Mouse (Mus musculus): Measurements from ENCODE around the gene Gpr149. TPM values are rescaled to one million over a fixed set of nuclear protein-coding genes. Genes with fewer than 3 reads are reported as not detected.

Gpr149 gene
- polyA plus RNA-seq (2015; fragmentation: Nextera tagmentation; extraction: Ambion mirVana) = 0.59 and 0.76 TPM in 2 replicates

- no peaks in the 10 kb centered on the region for H3K4me1 ChIP-seq (replicated peaks; ENCODE audit: control insufficient read depth, insufficient read depth, low read length)
- H3K4me3 ChIP-seq (ENCODE audit: low read depth, low read length) = peak within 1 kb of the TSS; percentile 29
- peak within 1 kb of the TSS; percentile 57 for H3K4me2 ChIP-seq (replicated peaks; ENCODE audit: low read depth)
- no peak within 1 kb of the TSS for H3K27ac ChIP-seq (ENCODE audit: low read depth, low read length)
- no peak within 1 kb of the TSS for H3K9ac ChIP-seq (ENCODE audit: low read depth, low read length)
- WGBS = 71% methylated on average over 1 of the region's 1 CpGs
- no peaks in the 10 kb centered on the region for H3K36me3 ChIP-seq (ENCODE audit: control insufficient read depth, insufficient read depth)
- no peaks in the 10 kb centered on the region for H3K9me3 ChIP-seq (ENCODE audit: control insufficient read depth)
- no peaks in the 10 kb centered on the region for H3K27me3 ChIP-seq (replicated peaks; ENCODE audit: control insufficient read depth, insufficient read depth, low read length)
- TF ChIP-seq CTCF (IDR thresholded peaks at IDR 0.05; ENCODE audit: low read depth) = no peak
- ATAC-seq = no peak
These were observed at the start of gene Gpr149 for GRCm38 (mm10) chr3:62604973-62605372. Gpr149 (minus strand) TSS chr3:62605140.

GRCm38 (mm10) chr3:62650551-62650950, 45.6 kb upstream of the Gpr149 start:
- Histone ChIP-seq H3K9ac (ENCODE audit: low read depth, low read length) (no peak overlapping the region), H3K4me1 (replicated peaks; ENCODE audit: control insufficient read depth, insufficient read depth, low read length) (no peaks in the 10 kb centered on the region), H3K36me3 (ENCODE audit: control insufficient read depth, insufficient read depth) (no peaks in the 10 kb centered on the region), H3K27ac (ENCODE audit: low read depth, low read length) (no peak overlapping the region), H3K9me3 (ENCODE audit: control insufficient read depth) (no peaks in the 10 kb centered on the region), H3K27me3 (replicated peaks; ENCODE audit: control insufficient read depth, insufficient read depth, low read length) (no peaks in the 10 kb centered on the region), H3K4me2 (replicated peaks; ENCODE audit: low read depth) (no peak overlapping the region), H3K4me3 (ENCODE audit: low read depth, low read length) (no peak overlapping the region)
- no peak for ATAC-seq
- TF ChIP-seq CTCF (IDR thresholded peaks at IDR 0.05; ENCODE audit: low read depth) = no peak
- whole genome bisulfite sequencing = 84% methylated on average over 1 of the region's 1 CpGs

- H3K9me3 ChIP-seq (ENCODE audit: control insufficient read depth) = no peaks in the 10 kb centered on the region
- H3K27me3 ChIP-seq (replicated peaks; ENCODE audit: control insufficient read depth, insufficient read depth, low read length) = no peaks in the 10 kb centered on the region
- H3K36me3 ChIP-seq (ENCODE audit: control insufficient read depth, insufficient read depth) = no peaks in the 10 kb centered on the region
- H3K4me1 ChIP-seq (replicated peaks; ENCODE audit: control insufficient read depth, insufficient read depth, low read length) = no peaks in the 10 kb centered on the region
- H3K4me2 ChIP-seq (replicated peaks; ENCODE audit: low read depth) = no peak overlapping the region
- TF ChIP-seq CTCF (IDR thresholded peaks at IDR 0.05; ENCODE audit: low read depth) = 0 out of 2 replicates have a peak, but pooled peaks have one; percentile 22
- no peak overlapping the region for H3K9ac ChIP-seq (ENCODE audit: low read depth, low read length)
- ATAC-seq = no peak
- H3K4me3 ChIP-seq (ENCODE audit: low read depth, low read length) = no peak overlapping the region
- no peak overlapping the region for H3K27ac ChIP-seq (ENCODE audit: low read depth, low read length)
- WGBS = 68% methylated on average over 3 of the region's 3 CpGs
These were observed 5.9 kb upstream of the Gpr149 start for GRCm38 (mm10) chr3:62610861-62611260.

- H3K9me3 ChIP-seq (ENCODE audit: control insufficient read depth) = no peaks in the 10 kb centered on the region
- H3K9ac ChIP-seq (ENCODE audit: low read depth, low read length) = no peak overlapping the region
- no peaks in the 10 kb centered on the region for H3K4me1 ChIP-seq (replicated peaks; ENCODE audit: control insufficient read depth, insufficient read depth, low read length)
- H3K27ac ChIP-seq (ENCODE audit: low read depth, low read length) = no peak overlapping the region
- no peak overlapping the region for H3K4me2 ChIP-seq (replicated peaks; ENCODE audit: low read depth)
- no peak for TF ChIP-seq CTCF (IDR thresholded peaks at IDR 0.05; ENCODE audit: low read depth)
- WGBS = 74% methylated on average over 2 of the region's 2 CpGs
- no peaks in the 10 kb centered on the region for H3K36me3 ChIP-seq (ENCODE audit: control insufficient read depth, insufficient read depth)
- H3K27me3 ChIP-seq (replicated peaks; ENCODE audit: control insufficient read depth, insufficient read depth, low read length) = no peaks in the 10 kb centered on the region
- H3K4me3 ChIP-seq (ENCODE audit: low read depth, low read length) = no peak overlapping the region
- no peak for ATAC-seq
These were observed 991 bp upstream of the Gpr149 start for GRCm38 (mm10) chr3:62605931-62606330.

GRCm38 (mm10) chr3:62604047-62604391, 921 bp downstream of the Gpr149 start:
- H3K4me2 ChIP-seq (replicated peaks; ENCODE audit: low read depth) = peak overlapping the region; percentile 57
- no peak overlapping the region for H3K27ac ChIP-seq (ENCODE audit: low read depth, low read length)
- peak overlapping the region; percentile 29 for H3K4me3 ChIP-seq (ENCODE audit: low read depth, low read length)
- H3K36me3 ChIP-seq (ENCODE audit: control insufficient read depth, insufficient read depth) = no peaks in the 10 kb centered on the region
- no peaks in the 10 kb centered on the region for H3K9me3 ChIP-seq (ENCODE audit: control insufficient read depth)
- TF ChIP-seq CTCF (IDR thresholded peaks at IDR 0.05; ENCODE audit: low read depth) = no peak
- no peaks in the 10 kb centered on the region for H3K4me1 ChIP-seq (replicated peaks; ENCODE audit: control insufficient read depth, insufficient read depth, low read length)
- no peak overlapping the region for H3K9ac ChIP-seq (ENCODE audit: low read depth, low read length)
- no peaks in the 10 kb centered on the region for H3K27me3 ChIP-seq (replicated peaks; ENCODE audit: control insufficient read depth, insufficient read depth, low read length)
- 15% methylated on average over 10 of the region's 10 CpGs for WGBS
- ATAC-seq = no peak

- Histone ChIP-seq H3K27ac (ENCODE audit: low read depth, low read length) (no peak overlapping the region), H3K36me3 (ENCODE audit: control insufficient read depth, insufficient read depth) (no peaks in the 10 kb centered on the region), H3K27me3 (replicated peaks; ENCODE audit: control insufficient read depth, insufficient read depth, low read length) (no peaks in the 10 kb centered on the region), H3K4me3 (ENCODE audit: low read depth, low read length) (peak overlapping the region; percentile 29), H3K4me2 (replicated peaks; ENCODE audit: low read depth) (peak overlapping the region; percentile 57), H3K9ac (ENCODE audit: low read depth, low read length) (no peak overlapping the region), H3K4me1 (replicated peaks; ENCODE audit: control insufficient read depth, insufficient read depth, low read length) (no peaks in the 10 kb centered on the region), H3K9me3 (ENCODE audit: control insufficient read depth) (no peaks in the 10 kb centered on the region)
- ATAC-seq = no peak
- no peak for TF ChIP-seq CTCF (IDR thresholded peaks at IDR 0.05; ENCODE audit: low read depth)
- WGBS = 1% methylated on average over 40 of the region's 40 CpGs
These were observed 1.5 kb downstream of the Gpr149 start for GRCm38 (mm10) chr3:62603231-62604046.
